Mouse (Mus musculus) left cerebral cortex, postnatal 10 days (tissue): Measurements from ENCODE around the gene Snx33. TPM values are rescaled to one million over a fixed set of nuclear protein-coding genes. Genes with fewer than 3 reads are reported as not detected.
"Not testable (repeated sequence)": the region's sequence is repeated elsewhere in the genome, so short reads cannot be mapped to it uniquely, and the experiment has no call there.

Experiments
- DNase-seq, 2 experiments: peaks; one replicate each; pipeline ENCODE4 v3.0.0; 2021 to 2022; ENCODE audit warnings: low spot score in 2 of 2, mixed read lengths in 1 of 2; ENCODE audit errors: extremely low spot score in 1 of 2
- intact Hi-C: fragments of 180-260 bp; cut with DNase I; formaldehyde crosslinking; loops from one replicate; pipeline ENCODE4 v1.15.1; 2025
- total RNA-seq, 2 experiments: library from RNA; stranded (reverse); gene quantifications; 2 replicates each; pipeline ENCODE4 v1.2.3; 2021

Gene Snx33
- total RNA-seq, 2 experiments from 2014 or later: 3.4 to 4.1 TPM

DNA sequence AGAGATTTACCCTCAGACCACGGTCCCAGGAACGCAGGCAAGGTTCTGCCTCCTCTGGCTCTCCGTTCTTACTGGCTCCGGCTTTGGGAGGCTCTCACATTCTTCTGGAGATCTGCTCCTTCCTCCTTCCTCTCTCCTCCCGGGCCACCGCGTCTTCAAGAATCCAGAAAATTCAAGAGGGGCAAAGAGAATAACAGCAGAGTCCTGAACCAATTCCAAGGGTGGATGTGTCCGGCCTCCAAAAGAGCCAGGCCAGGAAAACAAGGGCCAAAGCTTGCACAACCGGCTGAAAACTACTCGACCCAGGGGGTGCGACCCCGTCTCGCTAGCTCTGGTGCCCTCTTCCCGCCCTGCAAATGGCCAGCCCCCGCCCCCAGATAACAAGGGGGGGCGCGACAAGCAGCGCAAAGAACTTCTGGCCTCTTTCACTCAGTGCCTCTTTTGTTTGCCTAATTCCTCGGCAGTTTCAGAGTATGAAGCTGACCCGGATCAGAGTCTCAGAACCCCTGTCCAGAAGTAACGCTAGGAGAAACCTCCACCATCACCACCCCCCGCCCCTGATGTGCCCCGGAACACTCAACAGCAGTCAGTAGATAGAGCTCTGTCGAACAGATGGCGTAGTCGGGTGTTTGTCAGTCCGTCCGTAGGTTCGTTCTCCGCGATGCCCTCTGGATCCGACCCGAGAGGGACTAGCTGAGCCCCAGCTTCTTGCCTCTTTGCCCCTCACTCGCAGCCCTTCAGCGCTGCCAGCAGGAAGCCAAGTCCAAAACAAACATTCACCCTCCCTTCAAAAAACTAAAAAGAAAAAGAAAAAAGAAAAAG lies 769 bp downstream of the Snx33 start:
- intact Hi-C loops: loop anchor here (5.0 to 10.0 kb wide), 2 partner anchors 35 to 297 kb away; no protein-coding TSS in a partner anchor
- peak in 1 of 2 experiments; percentile 57 for DNase-seq

DNA sequence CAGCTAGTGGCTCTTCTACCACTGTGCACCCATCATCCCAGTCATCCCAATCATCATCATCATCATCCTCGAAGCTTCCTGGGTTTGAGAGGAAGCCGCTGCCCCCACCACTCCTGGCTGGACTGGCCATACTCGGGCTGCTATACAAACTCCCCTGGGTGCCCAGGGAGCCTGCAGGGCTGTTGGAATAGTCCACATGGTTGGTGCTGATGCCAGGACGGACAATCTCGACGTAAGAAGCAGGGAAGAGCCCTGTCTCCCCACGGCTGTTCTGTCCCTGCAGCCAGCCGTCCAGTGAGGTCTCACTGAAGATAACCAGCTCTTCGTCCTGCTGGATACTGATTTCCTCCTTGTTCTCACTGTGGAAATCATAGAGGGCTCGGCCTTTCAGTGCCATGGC lies 1.8 kb downstream of the Snx33 start:
- DNase-seq: no peak
- intact Hi-C loops: loop anchor here (5.0 to 10.0 kb wide), 2 partner anchors 34 to 298 kb away; no protein-coding TSS in a partner anchor

DNA sequence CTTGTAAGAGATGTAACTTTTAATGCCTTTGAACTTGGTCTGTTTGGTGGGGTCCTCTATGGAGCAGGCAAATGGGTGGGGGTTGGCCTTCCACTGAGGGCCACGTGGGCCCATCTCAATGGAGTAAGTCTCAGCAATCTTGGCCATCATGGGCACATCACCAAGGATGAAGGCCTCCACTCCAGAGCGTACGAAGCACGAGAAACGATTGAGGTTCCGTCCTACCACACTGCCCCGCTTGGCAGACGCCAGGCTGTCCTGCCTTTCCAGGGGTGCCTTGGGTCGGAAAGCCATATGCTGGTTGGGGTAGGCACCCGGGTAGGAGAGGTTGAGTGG lies 2.2 kb downstream of the Snx33 start:
- intact Hi-C loops: loop anchor here (5.0 to 10.0 kb wide), 2 partner anchors 34 to 299 kb away; no protein-coding TSS in a partner anchor
- no peak for DNase-seq

DNA sequence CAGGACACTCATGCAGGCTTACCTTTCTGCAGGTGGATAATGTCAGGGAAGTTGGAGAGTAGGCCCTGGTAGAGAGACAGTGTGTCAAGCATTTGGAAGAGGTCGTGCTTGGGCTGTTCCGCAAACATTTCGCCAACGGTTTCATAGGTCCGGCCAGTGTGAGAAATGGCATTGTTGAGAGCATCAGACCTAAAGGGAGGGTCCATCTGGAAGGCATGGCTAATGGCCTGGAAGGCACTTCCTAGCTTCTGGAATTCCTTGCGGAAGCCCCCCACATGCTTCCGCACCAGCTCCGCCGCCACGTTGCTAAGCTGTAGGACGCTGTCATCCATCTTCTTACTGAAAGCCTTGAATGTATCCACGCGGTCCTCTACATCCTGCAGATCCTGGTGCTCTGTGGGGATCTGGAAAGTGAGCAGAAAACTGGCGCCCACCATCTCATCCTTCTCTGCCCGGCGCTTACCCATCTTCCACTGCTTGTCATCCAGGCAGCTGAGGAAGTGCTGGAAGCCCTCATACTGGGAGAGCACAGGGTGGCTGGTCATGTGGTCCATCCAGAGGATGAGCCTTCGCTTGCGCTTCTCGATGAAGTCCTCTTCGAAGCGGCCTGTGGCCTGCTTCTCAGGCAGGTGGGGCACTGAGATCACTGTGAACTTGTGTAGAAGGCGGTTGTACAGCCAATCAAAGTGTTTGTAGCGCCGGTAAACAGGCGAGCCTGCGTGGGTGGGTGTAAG lies 2.7 kb downstream of the Snx33 start:
- intact Hi-C loops: loop anchor here (5.0 to 10.0 kb wide), 2 partner anchors 33 to 299 kb away; no protein-coding TSS in a partner anchor
- no peak for DNase-seq

DNA sequence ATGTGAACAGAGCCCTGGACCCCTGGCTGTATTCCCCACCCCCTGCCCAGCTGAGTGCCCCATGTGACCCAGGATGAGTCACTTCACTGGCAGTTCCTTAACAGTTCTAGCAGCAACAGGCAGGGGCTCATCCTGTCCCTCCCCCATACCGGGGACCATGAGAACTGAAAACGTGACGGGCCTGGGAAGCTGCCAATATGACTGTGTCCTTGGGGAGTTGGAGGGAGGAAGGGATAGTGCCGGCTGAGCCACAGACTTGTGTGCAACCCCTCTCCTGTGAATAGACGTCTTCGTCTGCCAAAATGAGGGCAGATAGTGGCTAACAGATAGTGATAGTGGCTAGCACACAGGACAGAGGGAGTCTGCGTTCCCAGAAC lies 3.5 kb downstream of the Snx33 start:
- intact Hi-C loops: loop anchor here (5.0 to 10.0 kb wide), 2 partner anchors 32 to 300 kb away; no protein-coding TSS in a partner anchor
- peak; percentile 24 to 89 for DNase-seq

DNA sequence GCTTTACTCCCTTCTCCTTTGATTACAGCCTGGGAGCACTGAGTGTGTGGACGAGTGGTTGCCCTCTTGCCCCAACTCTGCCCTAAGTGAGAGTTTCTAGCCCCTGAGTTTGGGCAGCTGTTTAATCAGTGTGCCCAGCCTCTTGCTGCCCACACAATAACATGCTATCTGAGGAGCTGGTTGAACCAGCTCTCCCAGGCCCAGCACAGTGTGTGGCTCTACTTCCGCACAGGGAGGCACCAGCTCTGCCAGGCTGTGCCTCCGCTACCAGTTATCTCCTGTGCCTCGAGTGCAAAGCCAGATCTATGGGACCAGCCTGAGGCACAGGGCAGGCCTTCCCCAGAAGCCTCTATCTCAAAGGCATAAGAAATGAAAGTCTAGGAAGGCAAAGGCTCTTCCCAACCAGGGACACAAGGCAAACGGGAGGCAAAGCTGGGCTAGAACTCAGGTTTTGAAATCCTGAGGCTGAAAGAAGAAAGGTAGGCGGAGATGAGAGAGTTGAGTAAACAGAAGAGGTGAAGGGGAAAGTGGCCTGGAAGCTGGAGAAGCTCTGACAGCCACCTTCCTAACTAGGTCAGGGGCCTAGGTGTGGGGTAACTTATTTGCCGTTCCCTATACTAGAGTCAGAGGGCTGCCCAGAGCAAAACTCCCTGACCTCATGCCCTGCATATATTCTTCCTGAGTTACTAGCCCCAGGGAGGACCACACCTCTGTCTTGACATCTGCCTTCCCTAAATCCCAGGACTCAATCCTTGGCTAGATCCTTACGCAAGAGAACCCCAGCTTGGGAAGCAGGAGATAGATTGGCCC lies 4.1 kb downstream of the Snx33 start:
- DNase-seq: no peak
- intact Hi-C loops: loop anchor here (10.0 kb wide), 1 partner anchor 301 kb away; no protein-coding TSS in a partner anchor

DNA sequence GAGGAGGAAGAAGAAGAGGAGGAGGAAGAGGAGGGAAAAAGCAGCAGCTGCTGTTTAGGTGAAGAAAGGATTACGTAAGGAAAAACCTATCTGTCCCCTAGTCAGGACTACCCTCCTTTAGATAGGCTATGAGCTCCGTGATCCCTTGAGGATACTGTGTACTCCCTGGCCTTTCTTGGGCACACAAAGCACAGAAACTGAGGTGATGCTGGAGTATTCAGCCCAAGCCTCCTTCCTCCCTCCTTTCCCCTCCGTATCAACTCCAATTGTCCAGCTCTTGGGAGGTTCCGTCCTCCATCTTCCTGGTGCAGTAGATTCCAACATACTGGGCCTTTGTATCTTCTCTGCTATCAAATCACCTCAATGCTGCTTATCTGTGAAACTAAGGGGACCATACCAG lies 5.4 kb downstream of the Snx33 start:
- no peak for DNase-seq
- intact Hi-C loops: loop anchor here (10.0 kb wide), 1 partner anchor 302 kb away; no protein-coding TSS in a partner anchor

DNA sequence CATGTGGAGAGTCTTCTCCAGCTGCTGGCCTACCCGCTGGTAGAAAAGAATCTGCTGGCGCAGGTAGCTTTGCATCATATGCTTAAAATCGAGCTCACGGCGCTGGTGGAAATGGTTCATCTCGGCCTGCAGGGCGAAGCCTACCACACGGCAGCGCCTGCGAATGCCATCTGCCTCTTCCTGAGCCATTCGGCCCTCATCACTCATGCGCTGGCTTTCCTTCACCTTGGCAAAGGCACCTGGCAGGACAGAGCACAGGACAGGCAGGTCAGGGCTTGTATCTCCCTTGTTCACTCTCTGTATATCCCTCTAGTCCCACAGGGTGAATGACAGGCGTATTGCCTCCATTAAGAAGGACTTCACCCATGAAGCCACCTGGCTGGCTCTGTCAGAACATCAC lies 9.7 kb downstream of the Snx33 start:
- intact Hi-C loops: no loop called here
- no peak for DNase-seq

DNA sequence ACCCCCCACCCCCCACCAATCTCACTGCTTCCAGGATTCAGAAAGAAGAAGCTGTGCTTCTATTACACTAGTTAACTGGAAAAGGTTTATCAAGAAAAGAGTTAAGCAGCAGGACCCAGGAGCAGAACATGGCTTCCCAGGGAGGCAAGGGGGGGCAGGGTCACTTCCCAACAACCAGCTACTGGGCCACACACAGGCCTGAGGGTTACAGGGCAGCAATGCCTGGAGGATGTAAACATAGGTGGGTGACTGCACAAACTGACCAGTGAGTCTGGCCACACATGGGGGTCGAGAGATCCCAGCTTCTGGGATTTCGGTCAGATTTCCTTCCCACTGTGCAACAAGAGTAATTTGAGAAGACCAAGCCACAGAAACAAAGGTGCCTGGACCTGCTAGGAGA lies 11.0 kb downstream of the Snx33 start:
- DNase-seq: no peak
- intact Hi-C loops: no loop called here

DNA sequence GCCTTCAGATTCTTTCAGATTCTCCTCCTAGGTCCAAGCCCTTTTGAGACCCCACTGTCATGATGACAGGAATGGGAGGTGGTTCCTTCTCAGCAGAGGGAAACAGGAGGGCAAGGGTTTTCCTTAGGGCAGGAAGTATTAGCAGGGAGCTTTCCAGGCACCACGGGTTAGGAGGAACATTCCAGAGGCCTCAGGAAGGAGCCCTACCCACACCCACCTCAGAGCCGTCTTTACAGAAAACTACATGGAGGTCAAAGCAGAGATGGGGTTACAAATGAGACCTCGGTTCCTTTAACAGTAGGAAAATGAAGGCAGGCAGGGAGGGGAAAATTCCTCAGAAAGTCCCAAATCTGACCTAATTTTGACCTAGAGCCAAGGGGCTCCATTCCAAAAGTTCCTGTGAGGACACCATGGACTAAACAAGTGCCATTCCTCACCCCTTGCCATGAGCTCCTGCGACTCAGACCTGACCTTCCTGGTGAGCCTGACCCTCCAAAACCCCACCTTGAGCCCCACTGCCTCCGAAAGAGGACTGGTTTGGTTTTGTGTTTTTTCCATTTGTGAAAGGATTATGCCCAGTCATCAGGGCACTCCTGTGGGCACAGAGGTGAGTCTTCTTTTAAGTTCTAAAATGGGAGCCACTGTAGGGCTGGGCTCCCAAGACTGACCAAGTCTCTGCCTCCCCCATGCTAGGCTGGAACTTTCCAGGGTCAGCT lies 12.3 kb downstream of the Snx33 start:
- no peak for DNase-seq
- intact Hi-C loops: no loop called here

DNA sequence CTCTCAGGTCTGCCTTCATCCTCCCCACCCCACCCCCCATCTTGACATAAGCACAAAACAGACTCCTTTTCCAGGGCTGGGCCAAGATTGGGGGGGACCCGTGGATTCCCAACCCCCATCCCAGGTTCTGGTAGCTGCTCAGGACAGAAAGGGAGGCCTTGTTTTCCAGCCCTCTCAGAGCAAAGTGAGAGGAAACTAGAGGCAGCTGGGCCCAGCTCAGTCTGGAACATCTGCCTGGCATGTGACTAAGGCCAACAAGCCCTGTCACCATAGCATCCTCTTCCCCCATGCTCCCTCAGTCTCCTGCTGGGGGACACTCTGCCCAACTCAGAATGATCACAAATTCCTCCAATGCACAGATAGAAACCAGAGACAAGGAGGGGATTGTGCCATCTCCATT lies 13.1 kb downstream of the Snx33 start:
- DNase-seq: peak in 1 of 2 experiments; percentile 23
- intact Hi-C loops: no loop called here

DNA sequence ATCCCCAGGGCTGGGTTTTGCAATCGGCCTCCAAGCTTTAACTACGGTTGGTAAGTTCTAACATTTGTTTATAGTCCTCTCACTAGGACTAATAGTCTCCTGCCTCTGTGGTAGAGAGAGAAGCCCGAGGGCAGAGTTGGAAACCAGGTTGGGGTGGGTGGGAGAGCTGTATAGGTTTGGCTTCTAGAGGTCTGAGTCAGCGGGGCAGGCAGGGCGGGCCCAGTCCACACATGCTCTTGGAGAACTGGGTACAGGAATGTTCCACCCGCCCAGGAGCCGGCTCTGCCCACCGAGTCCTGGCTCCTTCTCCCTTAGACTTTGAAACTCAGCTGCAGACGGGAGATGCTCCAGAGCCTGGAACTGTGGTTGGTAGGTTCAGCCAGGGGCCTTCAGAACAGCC lies 14.2 kb downstream of the Snx33 start:
- intact Hi-C loops: no loop called here
- no peak for DNase-seq

DNA sequence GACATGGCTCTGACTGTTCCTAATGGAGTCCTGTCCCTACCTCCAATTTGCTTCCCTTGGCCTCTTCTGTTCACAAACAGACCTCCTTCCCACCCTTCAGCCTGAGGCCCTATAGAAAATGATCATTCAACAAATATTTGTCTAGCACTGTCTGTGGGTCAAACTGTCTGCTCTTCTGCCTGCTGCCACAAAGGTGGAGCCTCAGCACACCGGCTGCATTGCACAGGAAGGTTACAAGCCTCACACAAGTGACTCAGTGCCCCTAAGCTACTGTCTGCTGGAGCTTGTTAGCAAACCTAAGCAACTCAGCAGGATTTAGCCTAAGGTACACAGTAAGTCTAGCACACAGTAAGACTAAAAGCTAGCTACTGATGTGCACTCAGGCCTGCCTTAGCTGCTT lies 17.2 kb downstream of the Snx33 start:
- DNase-seq: no peak
- intact Hi-C loops: no loop called here

DNA sequence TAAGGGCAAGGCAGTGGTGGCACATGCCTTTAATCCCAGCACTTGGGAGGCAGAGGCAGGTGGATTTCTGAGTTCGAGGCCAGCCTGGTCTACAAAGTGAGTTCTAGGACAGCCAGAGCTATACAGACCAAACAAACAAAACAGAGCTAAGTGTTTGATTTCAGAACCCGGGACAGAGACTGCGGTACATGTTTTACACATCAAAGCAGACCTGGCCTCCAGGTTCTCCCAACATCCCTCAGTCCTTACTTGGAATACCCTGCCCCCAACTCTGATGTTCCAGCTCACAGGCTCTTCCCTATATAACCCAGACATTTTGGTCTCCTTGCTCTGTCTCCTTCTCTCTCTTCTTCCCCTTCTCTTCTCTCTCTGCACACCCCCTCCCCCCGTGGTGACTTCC lies 18.2 kb downstream of the Snx33 start:
- intact Hi-C loops, DNase-seq: not testable (repeated sequence)

DNA sequence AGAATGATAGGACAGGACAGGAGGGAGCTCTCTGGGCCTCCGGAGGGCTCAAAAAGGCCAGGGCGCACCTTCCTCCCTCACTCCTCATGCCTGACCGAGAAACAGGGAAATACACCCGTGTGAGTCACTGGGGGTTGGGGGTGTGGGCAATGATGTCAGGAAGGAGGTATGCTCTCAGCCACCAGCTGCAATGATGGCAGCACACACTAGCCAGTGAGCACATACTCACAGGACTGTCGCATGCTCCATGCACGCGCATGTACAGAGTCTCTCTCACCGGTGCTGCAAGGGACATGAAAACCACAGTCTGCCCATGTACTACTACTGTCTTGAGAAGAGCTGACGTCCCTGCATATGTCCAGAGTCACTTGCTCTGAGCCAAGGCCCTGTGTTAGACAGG lies 20.6 kb downstream of the Snx33 start:
- intact Hi-C loops: no loop called here
- DNase-seq: no peak

DNA sequence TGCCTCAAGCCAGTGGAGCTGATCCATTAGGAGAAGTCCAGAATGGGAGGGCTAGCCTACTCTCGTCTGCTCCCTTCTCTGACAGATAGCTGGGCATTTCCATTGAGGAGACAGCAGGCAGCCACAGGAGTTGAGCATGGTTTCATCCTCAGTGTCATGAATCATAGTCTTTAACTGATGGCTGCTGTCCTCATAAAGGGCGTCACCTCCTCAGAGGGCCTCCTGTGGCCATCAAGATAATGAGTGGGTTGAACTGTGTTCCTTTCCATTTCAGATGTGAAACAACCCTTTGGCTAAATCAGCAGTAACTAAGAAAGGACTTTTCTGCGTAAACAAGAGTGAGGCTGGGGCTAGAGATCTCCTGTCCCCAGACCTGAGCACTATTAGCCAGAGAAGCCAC lies 24.5 kb downstream of the Snx33 start:
- intact Hi-C loops: no loop called here
- no peak for DNase-seq

DNA sequence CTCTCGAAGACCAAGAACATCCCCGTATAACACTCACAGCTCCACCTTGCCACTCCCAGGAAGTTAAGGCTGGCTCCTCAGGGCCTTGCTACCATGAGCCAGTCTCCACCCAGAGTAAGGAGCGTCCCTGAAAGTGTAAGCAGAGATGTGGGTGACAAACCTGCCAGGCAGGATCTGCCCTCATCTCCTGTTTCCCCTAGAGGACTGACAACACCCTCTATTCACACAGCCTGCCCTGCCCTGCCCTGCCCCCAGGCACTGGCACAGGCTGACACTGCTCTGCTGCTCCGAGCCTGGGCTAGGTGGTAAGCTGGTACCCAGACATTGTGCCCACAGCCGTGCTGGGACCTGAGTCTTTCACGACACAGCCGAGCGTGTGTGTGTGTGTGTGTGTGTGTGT lies 27.0 kb downstream of the Snx33 start:
- DNase-seq: peak in 1 of 2 experiments; percentile 37
- intact Hi-C loops: no loop called here

DNA sequence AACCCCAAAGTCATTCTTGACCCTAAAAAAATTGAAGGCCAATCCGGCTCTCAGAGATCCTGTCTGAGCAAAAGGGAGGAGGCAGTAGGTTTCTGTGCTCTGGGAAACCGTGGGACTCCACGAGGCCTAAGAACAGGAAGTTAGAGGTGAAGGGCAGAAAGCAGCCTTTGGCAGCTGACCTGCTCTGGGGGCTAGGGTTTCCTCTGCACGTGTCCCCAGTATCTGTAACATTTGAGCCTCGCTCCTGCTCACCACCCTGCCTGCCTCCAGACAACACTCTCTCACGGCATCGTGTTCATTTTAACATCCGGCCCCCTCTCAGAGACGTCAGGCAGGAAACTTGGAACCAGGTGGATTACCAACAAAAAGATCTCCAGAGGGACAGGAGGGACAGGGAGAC lies 27.6 kb downstream of the Snx33 start:
- DNase-seq: no peak
- intact Hi-C loops: no loop called here

DNA sequence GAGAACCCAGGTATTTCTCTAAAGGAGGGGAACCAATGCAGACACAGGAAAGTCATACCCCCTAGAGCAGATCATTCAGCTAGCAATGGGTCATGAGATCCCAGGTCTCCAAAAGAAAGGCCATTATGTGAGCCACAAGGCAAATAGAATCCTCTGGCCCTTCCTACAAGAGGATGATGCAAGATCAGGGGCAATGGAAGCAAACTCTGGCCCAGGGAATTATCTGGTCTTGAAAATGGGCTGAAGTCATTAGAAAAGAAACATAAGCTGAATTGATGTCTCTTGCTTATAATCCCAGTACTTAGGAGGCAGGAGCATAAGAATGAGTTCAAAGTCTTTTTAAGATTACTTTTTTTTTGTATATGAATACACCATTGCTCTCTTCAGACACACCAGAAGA lies 28.1 kb downstream of the Snx33 start:
- DNase-seq: no peak
- intact Hi-C loops: no loop called here
